Mouse (Mus musculus) sigmoid colon, adult 10 weeks (tissue): ENCODE results near the gene Tmem129. TPM values are rescaled to one million over a fixed set of nuclear protein-coding genes. Genes with fewer than 3 reads are reported as not detected.

Source experiments
- polyA plus RNA-seq: library from polyadenylated mRNA; stranded (reverse); fragments of 350-450 nt; fragmentation: Illumina TruSeq; extraction: RNeasy Lipid Tissue Mini Kit (QIAGEN cat#74804); gene quantifications from one replicate; pipeline ENCODE4 v1.2.3, GENCODE M21; 2014; ENCODE audit warnings: low read depth, low replicate concordance

The Tmem129 gene
- 16.1 TPM for polyA plus RNA-seq

DNA sequence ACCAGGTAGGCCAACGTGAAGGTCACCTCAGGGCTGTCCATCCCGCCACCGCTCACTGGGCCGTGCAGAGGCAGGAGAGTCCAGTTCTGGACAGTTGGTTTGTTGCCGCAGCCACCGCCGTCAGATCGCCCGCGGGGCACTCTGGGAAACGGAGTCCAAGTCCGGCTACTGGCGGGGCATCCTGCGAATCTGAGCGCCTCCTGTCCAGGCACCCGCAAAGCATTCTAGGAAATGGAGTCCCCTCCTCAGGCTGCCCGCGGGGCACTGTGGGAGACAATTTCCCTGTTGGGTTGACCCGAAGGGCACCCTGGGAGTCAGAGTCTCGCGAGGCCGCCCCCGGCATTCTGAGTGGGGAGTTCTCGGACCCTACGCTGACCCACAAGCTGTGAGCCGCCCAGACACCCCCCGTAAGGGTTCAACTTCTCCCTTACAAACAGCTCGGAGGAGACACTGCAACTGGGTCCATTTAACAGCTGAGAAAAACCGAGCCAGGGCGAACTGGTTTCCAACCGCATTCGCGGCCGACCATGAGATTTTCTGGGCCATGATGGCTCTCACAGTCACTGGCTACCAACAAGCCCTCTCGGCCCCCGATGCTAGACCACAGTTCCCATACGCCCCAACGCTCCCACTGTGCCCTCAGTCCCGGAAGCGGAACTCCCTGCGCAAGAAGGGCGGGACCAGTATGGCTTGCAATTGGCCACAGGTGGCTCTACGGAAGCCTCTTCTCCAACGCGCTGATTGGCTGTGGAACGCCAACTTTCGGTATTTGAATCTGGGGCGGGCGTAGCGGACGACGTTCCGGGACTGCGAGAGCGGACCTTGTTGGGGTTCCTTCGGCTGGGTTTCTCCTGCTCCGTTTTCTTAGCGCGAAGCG is at the start of gene Tmem129, which contains the start of gene Tacc3:
Gene Tmem129, minus strand, starts transcription at position 630 of the 877 bp plus-strand sequence.
Gene Tacc3, plus strand, starts transcription at position 342 of the 877 bp plus-strand sequence.

DNA sequence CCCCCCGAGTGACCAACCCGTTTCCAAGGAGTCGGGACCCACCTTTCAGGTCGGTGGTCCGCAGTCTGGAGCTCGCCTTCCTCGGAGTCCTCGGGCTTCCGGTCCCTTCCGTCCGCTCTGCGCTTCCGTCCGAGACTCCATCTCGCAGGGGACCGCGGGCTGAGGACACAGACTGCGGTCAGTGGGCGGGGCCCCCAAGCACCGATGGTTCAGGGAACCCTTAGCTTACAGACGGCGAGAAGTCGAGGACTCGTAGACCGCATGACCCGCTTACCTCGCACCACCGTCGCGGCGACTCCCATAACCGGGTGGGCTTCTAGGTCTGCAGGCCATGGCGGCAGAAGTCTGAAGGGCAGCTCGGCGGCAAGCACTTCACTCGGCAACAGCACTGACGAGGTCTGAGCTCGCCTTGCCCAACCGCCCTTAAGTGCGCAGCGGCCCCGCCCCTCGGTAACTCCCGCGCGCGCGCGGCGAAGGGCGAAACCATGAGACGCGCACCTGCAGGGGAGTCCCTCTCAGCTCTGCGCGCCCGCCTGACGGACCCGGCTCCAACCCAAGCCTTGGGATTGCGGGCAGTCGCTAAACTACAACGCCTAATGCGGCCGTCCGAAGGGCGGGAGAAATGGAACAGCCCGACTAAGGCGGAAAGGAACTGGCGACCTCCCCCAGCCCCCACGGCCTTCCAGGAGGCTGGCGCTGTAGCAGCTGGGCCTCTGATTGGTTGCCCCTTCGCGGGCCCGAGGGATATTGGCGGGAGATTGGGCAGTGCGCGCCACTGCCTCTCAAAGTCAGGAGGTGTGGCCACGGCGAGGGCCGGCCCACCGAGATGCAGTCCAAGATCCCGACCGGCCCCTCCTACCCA is 6.1 kb downstream of the Tmem129 start, which contains the start of gene Slbp:
Gene Slbp, minus strand, starts transcription at position 654 of the 862 bp plus-strand sequence.

DNA sequence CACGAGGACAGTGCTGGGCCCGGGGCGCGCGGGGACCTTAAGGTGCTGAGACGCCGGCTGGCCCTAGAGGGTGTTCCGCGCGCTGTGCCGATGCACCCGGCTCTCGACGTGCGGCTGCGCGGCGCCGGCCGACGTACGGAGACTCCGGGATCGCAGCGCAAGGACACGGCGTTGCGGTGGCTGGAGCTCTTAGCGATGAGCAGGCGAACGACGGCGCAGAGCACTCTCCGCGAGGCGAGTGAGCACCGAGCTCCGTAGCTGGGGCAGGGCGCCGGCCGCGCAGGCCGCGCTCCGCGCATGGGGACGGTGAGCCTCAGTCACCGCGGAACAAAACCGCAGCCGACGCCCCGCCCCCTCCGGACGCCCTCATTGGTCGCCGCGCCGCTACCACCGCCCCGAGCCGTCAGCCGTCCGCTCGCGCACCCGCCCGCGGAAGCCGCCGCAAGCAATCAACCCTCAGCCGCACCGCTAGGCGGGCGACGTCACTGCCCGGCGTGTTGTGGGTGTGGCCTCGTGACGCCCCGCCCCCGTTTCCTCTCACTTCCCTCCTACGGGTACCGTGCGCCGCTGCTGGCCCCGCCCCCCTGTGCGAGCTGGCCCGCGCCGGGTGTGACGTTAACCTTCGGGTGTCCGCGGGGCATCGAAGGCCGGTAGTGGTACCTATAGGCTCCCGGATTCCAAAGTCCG is 28.8 kb downstream of the Tmem129 start, which contains the start of the genes Fam53a and Gm9903:
Gene Fam53a, minus strand, starts transcription at position 335 of the 687 bp plus-strand sequence.
Gene Gm9903, plus strand, starts transcription at position 625 of the 687 bp plus-strand sequence.

Other genes starting within 250 kb of the Tmem129 start
- not detected for gene Nkx1-1, start 224.4 kb downstream of the Tmem129 start, polyA plus RNA-seq
- 6.3 TPM for gene Fam53a, start 28.8 kb downstream of the Tmem129 start, polyA plus RNA-seq
- gene Gm9903, start 28.5 kb downstream of the Tmem129 start, polyA plus RNA-seq: 0.66 TPM
- gene Slbp, start 5.8 kb downstream of the Tmem129 start, polyA plus RNA-seq: 147 TPM
- 33.2 TPM for gene Tacc3, start 288 bp downstream of the Tmem129 start, polyA plus RNA-seq
- 6.2 TPM for gene Fgfr3, start 63.3 kb upstream of the Tmem129 start, polyA plus RNA-seq
- gene Letm1, start 124.4 kb upstream of the Tmem129 start, polyA plus RNA-seq: 15.0 TPM
- 78.8 TPM for gene Nsd2, start 162.3 kb upstream of the Tmem129 start, polyA plus RNA-seq